Mouse (Mus musculus) megakaryocyte, embryonic 14.5 days (primary cell): ENCODE data around the gene Trim7.

Experiments used
- FLI1 ChIP-seq: IDR thresholded peaks from 2 replicates; pipeline ENCODE4 v1.6.1; 2012; ENCODE audit warnings: low read length, inconsistent platforms, mixed read lengths
- GATA1 ChIP-seq: IDR thresholded peaks from 3 replicates; pipeline ENCODE4 v1.6.1; 2012; ENCODE audit warnings: mixed read lengths, low read length, inconsistent platforms, borderline replicate concordance

GRCm38 (mm10) chr11:48870781-48871180, 44.8 kb downstream of the Trim7 start:
- TF ChIP-seq GATA1 (no peak), FLI1 (no peak)
